Mouse (Mus musculus): ENCODE results near the gene Rnf26. TPM values are rescaled to one million over a fixed set of nuclear protein-coding genes. Genes with fewer than 3 reads are reported as not detected.

Gene Rnf26
- polyA plus RNA-seq, 1 experiment = 36.9 TPM

- TF ChIP-seq GATA1 (IDR thresholded peaks at IDR 0.05; ENCODE audit: low read length) = no peak
These were observed 17.4 kb upstream of the Rnf26 start for GRCm38 (mm10) chr9:44130581-44131275.

DNA sequence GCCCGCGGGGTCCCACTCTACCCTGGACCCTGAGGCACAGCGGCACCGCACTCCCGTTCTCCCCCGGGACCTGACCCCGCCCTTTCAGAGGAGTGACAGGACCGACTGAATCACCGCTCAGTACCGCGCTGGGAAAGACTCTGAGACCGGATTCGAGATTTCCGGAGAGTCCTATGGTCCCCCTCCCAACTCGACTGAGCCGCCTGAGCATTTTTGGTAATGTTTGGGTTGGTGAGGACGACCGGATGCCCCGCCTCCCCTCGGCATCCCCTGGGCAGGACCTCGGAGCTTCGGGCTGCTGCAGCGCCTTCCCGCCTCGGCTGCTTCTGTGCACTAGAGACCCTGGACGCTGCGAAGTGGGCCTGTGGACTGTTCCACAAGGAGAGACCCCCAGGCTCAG is 16.7 kb upstream of the Rnf26 start:
- TF ChIP-seq GATA1 (IDR thresholded peaks at IDR 0.05; ENCODE audit: low read length) = no peak

GRCm38 (mm10) chr9:44129633-44130032 is 16.3 kb upstream of the Rnf26 start:
- no peak for TF ChIP-seq GATA1 (IDR thresholded peaks at IDR 0.05; ENCODE audit: low read length)

DNA sequence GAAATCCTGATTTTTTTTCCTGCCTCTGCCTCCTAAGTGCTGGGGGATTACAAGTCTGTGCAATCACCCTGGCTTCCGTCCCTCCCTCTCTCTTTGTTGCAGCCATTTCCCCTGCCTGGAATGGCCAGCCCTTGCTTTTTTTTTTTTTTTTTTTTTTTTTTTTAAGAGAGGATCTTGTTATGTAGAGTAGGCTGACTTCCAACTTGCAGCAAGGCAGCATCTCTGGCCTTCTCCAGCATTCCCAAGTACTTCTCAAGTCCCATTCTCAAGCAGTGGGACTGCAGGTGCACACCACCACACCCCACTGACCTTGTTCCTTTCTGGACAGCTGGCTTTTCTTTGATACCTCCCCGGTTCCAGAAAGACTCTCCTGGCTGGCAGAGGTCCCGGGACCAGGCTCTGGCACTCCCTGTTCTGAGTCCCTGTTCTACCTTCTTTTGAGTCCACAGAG is 14.1 kb upstream of the Rnf26 start:
- no peak for TF ChIP-seq GATA1 (IDR thresholded peaks at IDR 0.05; ENCODE audit: low read length)

- no peak for TF ChIP-seq GATA1 (IDR thresholded peaks at IDR 0.05; ENCODE audit: low read length)
These were observed 13.4 kb upstream of the Rnf26 start for GRCm38 (mm10) chr9:44126746-44127145.

GRCm38 (mm10) chr9:44125546-44126428 is 12.5 kb upstream of the Rnf26 start:
- TF ChIP-seq GATA1 (IDR thresholded peaks at IDR 0.05; ENCODE audit: low read length) = no peak

GRCm38 (mm10) chr9:44125026-44125425 is 11.7 kb upstream of the Rnf26 start:
- no peak for TF ChIP-seq GATA1 (IDR thresholded peaks at IDR 0.05; ENCODE audit: low read length)

DNA sequence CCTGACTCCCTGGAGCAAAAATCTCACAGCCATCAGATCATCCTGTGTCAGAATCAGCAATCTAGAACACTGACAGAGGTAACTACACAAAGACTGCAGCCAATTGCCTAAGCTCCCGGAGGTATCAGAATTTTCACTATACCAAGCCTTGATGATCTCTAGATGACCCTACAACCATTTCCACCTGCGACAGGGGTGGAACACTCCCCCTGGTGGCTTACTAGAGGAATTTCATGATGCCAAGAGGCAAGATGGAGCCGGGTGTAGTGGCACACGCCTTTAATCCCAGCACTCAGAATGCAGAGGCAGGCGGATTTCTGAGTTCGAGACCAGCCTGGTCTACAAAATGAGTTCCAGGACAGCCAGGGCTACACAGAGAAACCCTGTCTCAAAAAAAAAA is 11.0 kb upstream of the Rnf26 start:
- TF ChIP-seq GATA1 (IDR thresholded peaks at IDR 0.05; ENCODE audit: low read length) = no peak

DNA sequence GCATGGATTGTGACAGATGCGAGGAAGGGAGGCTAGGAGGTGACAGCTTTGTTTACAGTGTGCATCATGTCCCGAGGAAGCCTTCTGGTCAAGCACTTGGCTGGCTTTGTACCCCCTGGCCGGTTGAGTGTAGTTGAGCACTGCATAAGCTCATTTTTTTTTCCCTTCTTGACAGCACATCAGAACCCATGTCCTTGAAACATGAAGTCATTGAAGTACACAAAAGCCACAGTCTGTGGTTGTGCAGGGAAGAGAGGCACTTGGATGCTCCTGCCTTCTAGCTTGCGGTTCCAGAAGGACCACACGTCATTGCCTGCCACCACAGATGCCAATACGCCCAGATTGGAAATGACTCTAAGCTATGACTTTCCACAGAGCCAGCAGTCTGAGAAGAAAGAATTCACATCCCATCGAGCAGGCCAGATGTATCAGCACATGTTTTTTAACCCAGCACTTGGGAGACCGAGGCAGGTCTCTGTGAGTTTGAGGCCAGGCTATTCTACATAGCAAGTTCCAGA is 6.7 kb upstream of the Rnf26 start:
- TF ChIP-seq GATA1 (IDR thresholded peaks at IDR 0.05; ENCODE audit: low read length) = no peak

DNA sequence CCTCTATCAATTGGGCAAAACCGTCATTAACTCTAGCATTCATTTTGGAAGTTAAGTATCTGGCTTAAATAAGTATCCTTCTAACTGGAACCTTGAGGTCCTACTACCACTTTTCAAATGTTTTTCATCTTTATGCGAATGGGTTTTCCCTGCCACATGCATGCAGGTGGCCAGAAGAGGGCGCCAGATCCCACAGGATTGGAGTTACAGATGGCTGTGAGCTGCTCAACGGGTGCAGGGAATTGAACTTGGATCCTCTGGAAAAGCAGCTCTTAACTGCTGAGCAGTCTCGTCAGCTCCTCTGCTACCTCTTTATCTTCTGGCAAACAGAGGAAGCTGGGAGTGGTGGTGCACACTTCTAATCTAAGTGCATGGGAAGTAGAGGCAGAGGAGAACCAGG is 5.7 kb upstream of the Rnf26 start:
- TF ChIP-seq GATA1 (IDR thresholded peaks at IDR 0.05; ENCODE audit: low read length) = no peak

DNA sequence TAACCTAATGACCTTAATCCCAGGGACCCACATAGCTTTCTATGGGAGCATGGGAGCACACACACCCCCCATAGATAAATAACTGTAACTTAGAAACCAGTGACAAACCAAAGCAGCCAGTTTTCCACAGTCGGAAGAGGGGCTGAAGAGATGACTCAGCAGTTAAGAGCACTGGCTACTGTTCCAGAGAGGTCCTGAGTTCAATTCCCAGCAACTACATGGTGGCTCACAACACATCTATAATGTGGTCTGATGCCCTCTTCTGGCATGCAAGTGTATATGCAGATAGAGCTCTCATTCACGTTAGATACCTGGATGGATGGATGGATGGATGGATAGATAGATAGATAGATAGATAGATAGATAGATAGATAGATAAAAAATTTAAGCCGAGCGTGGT is 2.9 kb upstream of the Rnf26 start:
- TF ChIP-seq GATA1 (IDR thresholded peaks at IDR 0.05; ENCODE audit: low read length) = no peak

DNA sequence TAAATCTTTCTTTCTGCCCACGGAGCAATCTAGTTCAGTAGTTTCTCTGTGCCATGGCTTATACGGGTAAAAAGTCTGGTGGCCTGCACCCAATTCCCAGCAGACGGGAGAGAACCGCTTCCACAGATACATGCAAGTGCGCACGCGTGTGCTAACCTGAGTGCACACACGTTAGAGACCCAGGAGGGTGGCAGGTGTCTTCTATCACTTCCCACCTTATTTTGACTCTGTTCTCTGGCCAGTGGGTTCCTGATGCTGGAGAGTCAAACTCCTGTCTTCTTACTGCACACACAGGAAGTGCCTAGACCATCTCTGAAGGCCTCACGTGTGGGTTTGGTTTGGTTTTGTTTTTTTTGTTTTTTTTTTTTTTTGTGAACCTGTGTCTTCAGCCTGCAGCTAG is 2.3 kb upstream of the Rnf26 start:
- no peak for TF ChIP-seq GATA1 (IDR thresholded peaks at IDR 0.05; ENCODE audit: low read length)

- TF ChIP-seq GATA1 (IDR thresholded peaks at IDR 0.05; ENCODE audit: low read length) = no peak
These were observed 1.1 kb upstream of the Rnf26 start for GRCm38 (mm10) chr9:44114453-44114852.

DNA sequence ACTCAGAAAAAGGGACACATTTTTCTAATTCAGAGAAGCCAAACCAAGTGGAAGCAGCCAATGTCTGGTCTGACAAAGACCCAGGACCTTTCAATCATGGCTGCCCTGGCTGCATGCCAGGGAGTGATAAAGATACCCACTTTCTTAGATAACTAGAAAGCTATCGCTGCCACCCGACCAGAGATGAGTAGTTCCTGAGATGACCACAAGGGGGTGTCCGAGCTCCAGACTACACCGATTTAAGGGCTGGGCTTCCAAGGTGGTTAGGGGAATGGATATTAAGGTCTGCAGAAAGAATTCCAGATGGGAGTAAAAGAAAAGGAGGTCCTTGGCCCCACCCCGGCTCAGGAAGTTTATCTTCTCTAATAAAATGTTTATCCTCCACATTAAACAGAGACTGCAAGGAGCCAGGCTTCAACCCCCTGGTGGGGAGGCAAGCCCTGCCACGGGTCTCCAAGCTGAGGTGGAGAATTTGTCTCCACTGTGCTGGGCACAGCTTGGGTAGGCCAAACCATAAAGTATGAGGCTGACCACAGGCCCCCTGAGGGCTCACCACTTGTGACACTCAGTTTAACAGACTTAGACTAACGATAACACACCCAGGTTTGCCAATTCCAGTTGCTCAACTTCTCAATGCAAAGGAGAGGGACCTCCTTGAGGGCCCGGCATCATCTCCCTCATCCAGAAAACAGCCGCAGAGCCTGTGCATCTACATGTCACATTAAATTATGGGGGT is 3.8 kb downstream of the Rnf26 start:
- TF ChIP-seq GATA1 (IDR thresholded peaks at IDR 0.05; ENCODE audit: low read length) = no peak

DNA sequence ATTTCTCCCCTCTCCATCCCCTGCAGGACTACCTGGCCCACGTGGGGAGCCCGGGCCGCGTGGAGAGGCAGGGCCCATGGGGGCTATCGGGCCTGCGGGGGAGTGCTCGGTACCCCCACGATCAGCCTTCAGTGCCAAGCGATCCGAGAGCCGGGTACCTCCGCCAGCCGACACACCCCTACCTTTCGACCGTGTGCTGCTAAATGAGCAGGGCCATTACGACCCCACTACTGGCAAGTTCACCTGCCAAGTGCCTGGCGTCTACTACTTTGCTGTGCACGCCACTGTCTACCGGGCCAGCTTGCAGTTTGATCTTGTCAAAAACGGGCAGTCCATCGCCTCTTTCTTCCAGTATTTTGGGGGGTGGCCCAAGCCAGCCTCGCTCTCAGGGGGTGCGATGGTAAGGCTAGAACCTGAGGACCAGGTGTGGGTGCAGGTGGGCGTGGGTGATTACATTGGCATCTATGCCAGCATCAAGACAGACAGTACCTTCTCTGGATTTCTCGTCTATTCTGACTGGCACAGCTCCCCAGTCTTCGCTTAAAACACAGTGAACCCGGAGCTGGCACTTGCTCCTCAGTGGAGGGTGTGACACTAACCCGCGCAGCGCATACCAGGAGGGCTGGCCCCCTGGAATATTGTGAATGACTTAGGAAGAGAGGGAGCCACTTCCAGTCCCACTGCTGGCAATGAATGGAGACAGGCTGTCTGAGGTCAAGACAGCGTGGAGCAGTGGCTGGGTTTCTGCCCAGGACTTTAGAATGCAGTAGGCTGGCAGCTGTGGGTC is 4.9 kb downstream of the Rnf26 start:
- TF ChIP-seq GATA1 (IDR thresholded peaks at IDR 0.05; ENCODE audit: low read length) = no peak

Data from G1E-ER4 (cell line).